In genomic region chr3:139949096-139949495, GRCm38 (mm10) we compare ENCODE assay signal across 10 mouse cellular contexts.
DNase-seq lines count a peak whose midpoint lies in the region; ATAC-seq and TF ChIP-seq lines count a peak whose summit lies in the region.
"Had no signal": no experiment of that assay in that cellular context is flagged by ENCODE, and none has a peak within 500 bp of the region (broad histone marks: within the 10 kb centered on the region; RNA-seq: fewer than 3 reads in every experiment).

No protein-coding gene starts in this region.

- H3K4me1 ChIP-seq in CH12.LX (ENCODE audit: control insufficient read depth in 1 of 2, insufficient read depth in 2 of 2), result peaks cover 8 to 31% of the 10 kb centered on the region in 2 experiments; a peak in 3 of 4 replicates
- H3K4me1 ChIP-seq: hindbrain, embryonic 15.5 days; midbrain, embryonic 15.5 days had no signal

- H3K4me3 ChIP-seq in CH12.LX (replicated peaks in 1 of 3; ENCODE audit: low read depth in 2 of 3, low read length in 2 of 3, poor library complexity in 1 of 3), result no peak overlapping the region
- H3K4me3 ChIP-seq: hindbrain, embryonic 15.5 days; midbrain, embryonic 15.5 days had no signal

- no peak for ATAC-seq in erythroid progenitor cell, adult 5-6 weeks (replicated peaks; ENCODE audit: low FRiP score, poor library complexity, severe bottlenecking)
- ATAC-seq: midbrain, embryonic 15.5 days had no signal

- no peaks in the 10 kb centered on the region for H3K27me3 ChIP-seq in CH12.LX (replicated peaks)
- H3K27me3 ChIP-seq: hindbrain, embryonic 15.5 days; midbrain, embryonic 15.5 days had no signal

- H3K4me2 ChIP-seq in CH12.LX (ENCODE audit: insufficient read depth, low read depth, poor library complexity, severe bottlenecking), result peak overlapping the region; percentile 86
- H3K4me2 ChIP-seq: hindbrain, embryonic 15.5 days; midbrain, embryonic 15.5 days had no signal

- TF ChIP-seq CTCF in CH12.LX (conservative IDR thresholded peaks at IDR 0.05 in 1 of 2, IDR thresholded peaks at IDR 0.05 in 1 of 2; ENCODE audit: low read depth in 2 of 2, low read length in 2 of 2), result peak; percentile 50 to 96

- peak; percentile 21 for DNase-seq in embryo, embryonic 11 days
- DNase-seq in embryo, embryonic 10 days (ENCODE audit: low spot score), result no peak
- DNase-seq in kidney, postnatal 14 days, result peak; percentile 9
- no peak for DNase-seq in kidney, adult 18-20 months
- DNase-seq in CH12.LX (ENCODE audit: extremely low read depth), result peak; percentile 74
- peak; percentile 53 to 70 for DNase-seq in cerebellum, postnatal 14 days
- no peak for DNase-seq in adrenal gland, postnatal 25 days

- H3K27ac ChIP-seq in CH12.LX (ENCODE audit: insufficient read depth, low read depth), result no peak overlapping the region
- H3K27ac ChIP-seq: hindbrain, embryonic 15.5 days; midbrain, embryonic 15.5 days had no signal

- TF ChIP-seq POLR2A in CH12.LX (IDR thresholded peaks at IDR 0.05; ENCODE audit: low read depth, low read length), result no peak

- no peaks in the 10 kb centered on the region for H3K79me2 ChIP-seq in CH12.LX (replicated peaks; ENCODE audit: control insufficient read depth, extremely low read depth, insufficient read depth, poor library complexity, severe bottlenecking)

- 0 out of 2 replicates have a peak, but pooled peaks have one; percentile 35 for TF ChIP-seq EP300 in CH12.LX (IDR thresholded peaks at IDR 0.05; ENCODE audit: low read length)

- no peak; the same call in none of the 2 replicates for TF ChIP-seq RAD21 in CH12.LX (IDR thresholded peaks at IDR 0.05; ENCODE audit: low read depth, low read length)

- H3K9ac ChIP-seq in CH12.LX (ENCODE audit: insufficient read depth, low read depth), result peak overlapping the region; percentile 39
- H3K9ac ChIP-seq: hindbrain, embryonic 15.5 days; midbrain, embryonic 15.5 days had no signal

- no peaks in the 10 kb centered on the region for H3K9me3 ChIP-seq in CH12.LX (replicated peaks; ENCODE audit: low read length)
- H3K9me3 ChIP-seq: hindbrain, embryonic 15.5 days; midbrain, embryonic 15.5 days had no signal

- dilution Hi-C loops in CH12.LX (cut with MboI; ENCODE audit: extremely low pct_ligation_motif_present, extremely low pct_unique_long_range_greater_than_20kb, low sequenced_read_pairs), result no loop called here

- H3K36me3 ChIP-seq in CH12.LX (replicated peaks in 1 of 2; ENCODE audit: control insufficient read depth in 1 of 2, insufficient read depth in 1 of 2, low read length in 1 of 2), result no peaks in the 10 kb centered on the region
- H3K36me3 ChIP-seq: hindbrain, embryonic 15.5 days; midbrain, embryonic 15.5 days had no signal

- in situ Hi-C loops in CH12.LX (cut with MboI; ENCODE audit: low pct_ligation_motif_present, low pct_unique_long_range_greater_than_20kb, low sequenced_read_pairs), result no loop called here

TF ChIP-seq in CH12.LX, 34 proteins besides CTCF, POLR2A, EP300 and RAD21:
- no peak; the same call in 1 of the 2 replicates for TF ChIP-seq NELFE (IDR thresholded peaks at IDR 0.05; ENCODE audit: low read depth, low read length)
- peak; percentile 99 for TF ChIP-seq SMC3 (IDR thresholded peaks at IDR 0.05; ENCODE audit: low read depth, low read length)
- peak; percentile 85; the same call in 1 of the 2 replicates for TF ChIP-seq MAFK (IDR thresholded peaks at IDR 0.05; ENCODE audit: insufficient replicate concordance, low read length)
- TF ChIP-seq ZC3H11A (IDR thresholded peaks at IDR 0.05; ENCODE audit: low read depth, low read length), result peak; percentile 99
- 0 out of 2 replicates have a peak, but pooled peaks have one; percentile 39 for TF ChIP-seq MYC (IDR thresholded peaks at IDR 0.05; ENCODE audit: low read depth, low read length)
- 0 out of 2 replicates have a peak, but pooled peaks have one; percentile 7 for TF ChIP-seq TCF12 (IDR thresholded peaks at IDR 0.05; ENCODE audit: low read depth, low read length)
- peak; percentile 64; the same call in 1 of the 2 replicates for TF ChIP-seq JUND (conservative IDR thresholded peaks at IDR 0.05; ENCODE audit: low read depth, low read length)
- no peak for TF ChIP-seq USF2 (conservative IDR thresholded peaks at IDR 0.05; ENCODE audit: low read depth, low read length)
- TF ChIP-seq MEF2A (IDR thresholded peaks at IDR 0.05; ENCODE audit: borderline replicate concordance, low read depth, low read length), result no peak
- TF ChIP-seq MXI1 (IDR thresholded peaks at IDR 0.05; ENCODE audit: low read depth, low read length), result no peak
- TF ChIP-seq ETS1 (conservative IDR thresholded peaks at IDR 0.05; ENCODE audit: low read depth, low read length), result no peak; the same call in 1 of the 2 replicates
- no peak for TF ChIP-seq MAZ (IDR thresholded peaks at IDR 0.05; ENCODE audit: low read depth, low read length)
- no peak for TF ChIP-seq BHLHE40 (IDR thresholded peaks at IDR 0.05; ENCODE audit: low read depth, low read length)
- TF ChIP-seq TBP (conservative IDR thresholded peaks at IDR 0.05; ENCODE audit: low read depth, low read length), result 0 out of 2 replicates have a peak, but pooled peaks have one; percentile 42
- no peak for TF ChIP-seq ZMIZ1 (IDR thresholded peaks at IDR 0.05; ENCODE audit: low read depth, low read length)
- TF ChIP-seq ZKSCAN1 (IDR thresholded peaks at IDR 0.05; ENCODE audit: borderline replicate concordance, low read depth, low read length), result no peak
- peak; percentile 77 for TF ChIP-seq IRF4 (IDR thresholded peaks at IDR 0.05; ENCODE audit: low read depth, low read length)

Comparison
In these comparisons a context has a peak if more than half of its experiments do, and no peak if none do; other contexts are left out.
1. DNase-seq: peak in embryo, embryonic 11 days (single experiment), kidney, postnatal 14 days (single experiment), CH12.LX (single experiment) and cerebellum, postnatal 14 days (2 of 2); none in embryo, embryonic 10 days (single experiment), kidney, adult 18-20 months (single experiment) and adrenal gland, postnatal 25 days (single experiment).